Mouse (Mus musculus) heart, embryonic 15.5 days (tissue): Measurements from ENCODE around the gene Snx6. TPM values are rescaled to one million over a fixed set of nuclear protein-coding genes. Genes with fewer than 3 reads are reported as not detected.

Experiments used
- ATAC-seq: fragments of 200-750 bp; cut with Nextera tagmentation; replicated peaks from 2 replicates; pipeline ENCODE4 v1.8.0; 2017; ENCODE audit warnings: low read depth, moderate TSS enrichment; ENCODE audit not compliant: insufficient number of reproducible peaks, insufficient read depth, low FRiP score
- H3K27ac ChIP-seq: fragments of 300-500 bp; sonication (generic); 2 replicates; pipeline ENCODE4 v1.5.1; 2015; ENCODE audit warnings: mild to moderate bottlenecking, inconsistent platforms
- H3K27me3 ChIP-seq: fragments of 300-500 bp; sonication (generic); 2 replicates; pipeline ENCODE4 v1.6.1; 2015; ENCODE audit warnings: inconsistent platforms
- H3K36me3 ChIP-seq: fragments of 300-500 bp; sonication (generic); 2 replicates; pipeline ENCODE4 v1.6.1; 2015; ENCODE audit warnings: mild to moderate bottlenecking, inconsistent platforms
- H3K4me1 ChIP-seq: fragments of 300-500 bp; sonication (generic); replicated peaks from 2 replicates; pipeline ENCODE4 v1.6.1; 2015; ENCODE audit warnings: inconsistent platforms
- H3K4me2 ChIP-seq: fragments of 300-500 bp; sonication (generic); 2 replicates; pipeline ENCODE4 v1.6.1; 2015; ENCODE audit warnings: inconsistent platforms, mild to moderate bottlenecking, moderate library complexity
- H3K4me3 ChIP-seq: fragments of 300-500 bp; sonication (generic); 2 replicates; pipeline ENCODE4 v1.5.1; 2015; ENCODE audit warnings: mild to moderate bottlenecking, inconsistent platforms
- H3K9ac ChIP-seq: fragments of 300-500 bp; sonication (generic); 2 replicates; pipeline ENCODE4 v1.6.1; 2015; ENCODE audit warnings: mild to moderate bottlenecking, inconsistent platforms
- H3K9me3 ChIP-seq: fragments of 300-500 bp; sonication (generic); replicated peaks from 2 replicates; pipeline ENCODE4 v1.6.1; 2016; ENCODE audit warnings: inconsistent platforms
- WGBS: fragments of 180-500 bp; shearing (Covaris S2); methylation state at CpG from one replicate; pipeline ENCODE4 v1.1.7; 2015; ENCODE audit warnings: mixed read lengths; 5-methylcytosine and 5-hydroxymethylcytosine counted together
- polyA plus RNA-seq: library from polyadenylated mRNA; unstranded; fragments of >200 nt; fragmentation: Nextera tagmentation; extraction: Ambion mirVana; gene quantifications from 2 replicates; pipeline ENCODE4 v1.2.1, GENCODE M21; 2015

Snx6 gene
- polyA plus RNA-seq, 1 experiment from 2014 or later, result 116 TPM

DNA sequence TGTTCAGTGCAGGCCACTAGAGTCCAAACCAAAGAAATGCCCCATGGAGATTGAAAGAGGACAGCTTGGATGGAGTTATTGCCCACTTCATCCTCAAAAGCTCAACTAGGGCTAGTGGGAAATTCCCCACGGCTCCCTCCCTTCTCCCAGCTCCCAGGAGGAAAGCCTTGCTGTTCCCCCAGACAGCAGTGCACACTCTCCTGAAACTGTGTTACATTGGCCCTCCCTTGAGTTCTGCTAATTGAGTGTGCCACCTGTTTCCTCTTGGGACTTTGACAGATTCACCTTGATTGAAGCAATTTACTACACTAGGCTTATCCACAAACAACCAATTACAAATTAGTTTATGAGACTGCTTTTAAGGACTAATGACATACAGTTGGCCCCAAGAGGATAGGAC, 32.5 kb upstream of the Snx6 start:
- Histone ChIP-seq H3K9me3 (no peaks in the 10 kb centered on the region), H3K9ac (no peak overlapping the region), H3K36me3 (no peaks in the 10 kb centered on the region), H3K4me2 (no peak overlapping the region), H3K4me1 (0 out of 2 replicates have a peak, but pooled peaks cover 10% of the 10 kb centered on the region), H3K4me3 (no peak overlapping the region), H3K27ac (no peak overlapping the region), H3K27me3 (no peaks in the 10 kb centered on the region)
- ATAC-seq, result no peak
- WGBS, result 64% methylated on average over 1 of the region's 1 CpGs

- Histone ChIP-seq H3K9ac (no peak overlapping the region), H3K4me3 (no peak overlapping the region), H3K36me3 (no peaks in the 10 kb centered on the region), H3K4me1 (peaks cover 10% of the 10 kb centered on the region; the same call in 1 of the 2 replicates), H3K27me3 (no peaks in the 10 kb centered on the region), H3K9me3 (no peaks in the 10 kb centered on the region), H3K4me2 (no peak overlapping the region), H3K27ac (no peak overlapping the region)
- ATAC-seq, result no peak
- 96% methylated on average over 3 of the region's 3 CpGs for WGBS
Measured at GRCm38 (mm10) chr12:54825202-54825601, 29.7 kb upstream of the Snx6 start.

DNA sequence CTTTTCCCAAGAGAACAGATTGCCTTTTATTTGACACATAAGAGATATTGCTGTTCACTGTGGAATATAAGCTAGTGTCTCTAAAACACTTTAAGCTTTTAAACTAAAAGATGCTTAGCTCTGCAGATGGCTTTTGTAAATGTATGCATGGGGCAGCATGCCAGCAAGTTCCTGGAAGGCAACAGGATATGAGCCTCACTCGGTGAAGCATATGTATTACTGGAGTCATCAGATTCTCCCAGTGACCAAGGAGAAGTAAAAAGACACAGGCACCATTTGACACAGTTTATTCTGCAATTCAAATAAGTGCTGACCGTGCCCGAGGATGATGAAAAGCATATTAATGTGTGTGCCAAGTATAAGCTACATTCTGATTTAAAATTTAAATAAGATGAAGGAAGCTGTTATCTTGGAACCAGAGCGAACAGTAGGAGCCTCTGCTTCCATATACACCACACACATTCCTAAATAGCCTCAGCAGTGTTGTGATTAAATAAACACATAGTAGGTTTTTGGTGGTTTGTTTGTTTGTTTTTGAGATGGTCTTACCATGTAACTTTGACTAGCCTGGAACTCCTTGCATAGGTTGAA, 27.4 kb upstream of the Snx6 start:
- WGBS, result 48% methylated on average over 4 of the region's 4 CpGs
- Histone ChIP-seq H3K4me2 (no peak overlapping the region), H3K27me3 (no peaks in the 10 kb centered on the region), H3K4me3 (no peak overlapping the region), H3K4me1 (peaks cover 21% of the 10 kb centered on the region; the same call in 1 of the 2 replicates), H3K36me3 (no peaks in the 10 kb centered on the region), H3K9ac (no peak overlapping the region), H3K27ac (no peak overlapping the region), H3K9me3 (no peaks in the 10 kb centered on the region)
- no peak for ATAC-seq

DNA sequence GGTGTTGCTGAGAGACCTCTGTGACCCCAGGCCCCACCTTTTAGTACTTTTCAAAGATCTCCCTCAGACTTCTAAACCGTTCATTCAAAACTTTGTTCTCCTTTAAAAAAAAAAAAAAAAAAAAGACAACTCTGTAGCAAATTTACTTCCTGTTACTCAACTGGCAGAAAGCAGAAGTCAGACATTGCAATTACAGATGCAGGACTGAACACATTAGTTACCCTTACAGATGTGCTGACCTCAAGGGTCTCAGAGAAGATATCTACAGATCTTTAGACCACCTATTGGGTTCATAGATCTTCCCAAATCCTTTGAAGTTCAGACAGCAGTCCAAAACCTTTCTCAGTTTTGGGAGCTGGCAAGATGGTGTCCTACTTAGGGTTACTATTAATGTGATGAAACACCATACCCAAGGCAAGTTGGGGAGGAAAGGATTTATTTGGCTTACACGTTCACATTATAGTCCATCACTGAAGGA, 25.2 kb upstream of the Snx6 start:
- H3K4me3 ChIP-seq, result no peak overlapping the region
- no peak overlapping the region for H3K9ac ChIP-seq
- no peak overlapping the region for H3K4me2 ChIP-seq
- H3K36me3 ChIP-seq, result no peaks in the 10 kb centered on the region
- H3K27me3 ChIP-seq, result no peaks in the 10 kb centered on the region
- no peak overlapping the region for H3K27ac ChIP-seq
- no peaks in the 10 kb centered on the region for H3K9me3 ChIP-seq
- WGBS, result 60% methylated on average over 2 of the region's 2 CpGs
- H3K4me1 ChIP-seq, result peaks cover 21% of the 10 kb centered on the region; the same call in 1 of the 2 replicates
- ATAC-seq, result no peak

GRCm38 (mm10) chr12:54819181-54819935, 23.9 kb upstream of the Snx6 start:
- 35% methylated on average over 6 of the region's 6 CpGs for WGBS
- no peak overlapping the region for H3K4me3 ChIP-seq
- H3K9me3 ChIP-seq, result no peaks in the 10 kb centered on the region
- H3K27me3 ChIP-seq, result no peaks in the 10 kb centered on the region
- H3K9ac ChIP-seq, result no peak overlapping the region
- H3K36me3 ChIP-seq, result no peaks in the 10 kb centered on the region
- peaks cover 21% of the 10 kb centered on the region; the same call in 1 of the 2 replicates for H3K4me1 ChIP-seq
- no peak overlapping the region for H3K4me2 ChIP-seq
- ATAC-seq, result no peak
- peak overlapping the region; percentile 38; the same call in 1 of the 2 replicates for H3K27ac ChIP-seq

DNA sequence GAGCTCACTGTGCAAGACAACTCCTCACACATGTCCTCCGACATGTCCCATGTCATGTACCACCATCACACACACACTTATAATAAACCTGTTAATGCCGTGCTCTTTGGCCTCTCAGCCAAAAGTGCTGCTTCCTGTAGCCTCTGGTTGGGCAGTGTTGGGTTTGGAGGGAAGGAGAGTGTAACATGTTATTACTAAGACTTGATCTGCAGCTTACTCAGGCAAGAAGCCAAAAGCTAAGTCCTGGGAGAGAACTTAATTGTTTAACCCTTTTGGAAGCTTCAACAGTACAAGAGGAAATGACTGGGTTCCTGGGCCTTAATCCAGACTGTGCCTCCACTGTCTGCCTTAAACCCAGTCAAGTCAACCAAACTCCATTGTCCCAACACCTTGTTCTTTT, 14.6 kb upstream of the Snx6 start:
- no peak overlapping the region for H3K4me3 ChIP-seq
- no peak overlapping the region for H3K4me2 ChIP-seq
- no peaks in the 10 kb centered on the region; the same call in none of the 2 replicates for H3K4me1 ChIP-seq
- H3K27ac ChIP-seq, result no peak overlapping the region
- H3K9me3 ChIP-seq, result no peaks in the 10 kb centered on the region
- WGBS, result 61% methylated on average over 2 of the region's 2 CpGs
- no peak for ATAC-seq
- H3K27me3 ChIP-seq, result no peaks in the 10 kb centered on the region
- H3K36me3 ChIP-seq, result no peaks in the 10 kb centered on the region
- H3K9ac ChIP-seq, result no peak overlapping the region

GRCm38 (mm10) chr12:54807481-54807880, 12.0 kb upstream of the Snx6 start:
- Histone ChIP-seq H3K27ac (no peak overlapping the region), H3K4me1 (no peaks in the 10 kb centered on the region; the same call in none of the 2 replicates), H3K4me2 (no peak overlapping the region), H3K4me3 (no peak overlapping the region), H3K9ac (no peak overlapping the region), H3K27me3 (no peaks in the 10 kb centered on the region), H3K36me3 (no peaks in the 10 kb centered on the region), H3K9me3 (no peaks in the 10 kb centered on the region)
- no peak for ATAC-seq
- 42% methylated on average over 6 of the region's 6 CpGs for WGBS

DNA sequence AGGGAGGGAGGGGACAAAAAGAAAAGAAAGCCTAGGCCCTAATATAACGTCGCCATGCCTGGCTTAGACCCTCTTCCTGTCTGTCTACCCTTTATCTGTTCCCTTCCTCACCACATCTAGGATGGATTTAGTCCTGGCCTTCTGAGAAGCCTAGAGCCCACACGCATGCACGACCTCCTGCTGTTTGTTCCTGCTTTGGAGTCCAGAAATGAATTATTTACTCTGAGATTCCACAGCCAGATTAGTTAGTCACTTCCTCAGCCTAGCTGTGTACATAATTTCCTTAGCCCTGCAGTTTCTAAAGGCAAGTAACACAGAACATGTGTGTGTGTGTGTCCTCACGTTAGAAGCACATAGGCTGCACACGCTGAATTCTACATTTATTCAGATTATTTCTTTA, 10.6 kb upstream of the Snx6 start:
- H3K27ac ChIP-seq, result no peak overlapping the region
- no peak for ATAC-seq

DNA sequence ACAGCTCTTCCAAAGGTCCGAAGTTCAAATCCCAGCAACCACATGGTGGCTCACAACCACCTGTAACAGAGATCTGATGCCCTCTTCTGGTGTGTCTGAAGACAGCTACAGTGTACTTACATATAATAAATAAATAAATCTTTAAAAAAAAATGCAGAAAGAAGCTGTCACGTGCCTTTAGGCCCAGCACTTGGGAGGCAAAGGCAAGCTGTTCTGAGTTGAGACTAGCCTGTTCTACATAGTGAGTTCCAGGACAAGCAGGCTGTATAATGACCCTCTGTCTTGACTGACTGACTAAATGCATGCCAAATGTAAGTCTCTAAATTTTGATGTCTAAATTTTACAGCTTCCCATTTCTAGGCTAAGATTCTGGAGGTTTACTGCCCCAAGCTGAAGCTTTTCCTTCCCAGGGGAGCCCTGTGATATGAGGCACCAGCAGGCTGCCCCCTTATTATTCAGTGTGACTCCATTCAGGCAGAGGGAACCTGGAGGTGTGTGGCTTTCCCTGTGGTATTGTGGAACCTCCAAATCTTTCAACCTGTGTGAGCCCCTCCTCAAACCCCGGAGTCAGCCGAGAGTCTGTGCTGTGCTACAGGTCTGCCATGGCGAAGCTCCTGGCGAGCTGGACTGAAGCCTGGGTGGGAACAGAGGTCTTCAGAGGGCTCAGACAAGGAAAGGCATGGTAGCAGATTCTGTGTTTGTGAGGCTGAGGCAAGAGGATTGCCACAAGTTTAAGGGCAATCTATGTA, 9.9 kb upstream of the Snx6 start:
- ATAC-seq, result no peak
- Histone ChIP-seq H3K27ac (no peak overlapping the region), H3K9ac (no peak overlapping the region), H3K36me3 (no peaks in the 10 kb centered on the region), H3K27me3 (no peaks in the 10 kb centered on the region), H3K4me1 (no peaks in the 10 kb centered on the region; the same call in none of the 2 replicates), H3K4me3 (no peak overlapping the region), H3K4me2 (no peak overlapping the region), H3K9me3 (no peaks in the 10 kb centered on the region)
- WGBS, result 78% methylated on average over 6 of the region's 6 CpGs

More for the DNA sequence above, 10.6 kb upstream of the Snx6 start:
- 56% methylated on average over 6 of the region's 6 CpGs for WGBS
- Histone ChIP-seq H3K9me3 (no peaks in the 10 kb centered on the region), H3K27me3 (no peaks in the 10 kb centered on the region), H3K9ac (no peak overlapping the region), H3K4me1 (no peaks in the 10 kb centered on the region; the same call in none of the 2 replicates), H3K36me3 (no peaks in the 10 kb centered on the region), H3K4me3 (no peak overlapping the region), H3K4me2 (no peak overlapping the region)

DNA sequence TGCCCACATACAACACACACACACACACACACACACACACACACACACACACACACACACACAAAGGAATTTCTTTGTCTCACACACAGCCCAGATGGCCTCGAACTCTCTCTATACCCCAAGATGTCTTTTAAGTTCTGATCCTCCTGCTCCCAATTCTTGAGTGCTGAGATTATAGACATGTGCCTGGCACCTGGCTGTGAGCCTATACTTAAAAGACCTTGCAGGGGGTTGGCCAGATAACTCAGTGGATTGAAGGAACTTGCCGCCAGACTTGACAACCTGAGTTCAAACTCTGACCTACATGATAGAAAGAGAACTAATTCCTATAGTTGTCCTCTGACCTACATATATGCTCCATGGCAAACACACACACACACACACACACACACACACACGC, 8.0 kb upstream of the Snx6 start:
- no peak overlapping the region for H3K27ac ChIP-seq
- no peak overlapping the region for H3K4me3 ChIP-seq
- WGBS, result 77% methylated on average over 3 of the region's 3 CpGs
- no peak overlapping the region for H3K9ac ChIP-seq
- H3K4me1 ChIP-seq, result no peaks in the 10 kb centered on the region; the same call in 1 of the 2 replicates
- H3K9me3 ChIP-seq, result no peaks in the 10 kb centered on the region
- no peak overlapping the region for H3K4me2 ChIP-seq
- H3K36me3 ChIP-seq, result no peaks in the 10 kb centered on the region
- ATAC-seq, result no peak
- H3K27me3 ChIP-seq, result no peaks in the 10 kb centered on the region

DNA sequence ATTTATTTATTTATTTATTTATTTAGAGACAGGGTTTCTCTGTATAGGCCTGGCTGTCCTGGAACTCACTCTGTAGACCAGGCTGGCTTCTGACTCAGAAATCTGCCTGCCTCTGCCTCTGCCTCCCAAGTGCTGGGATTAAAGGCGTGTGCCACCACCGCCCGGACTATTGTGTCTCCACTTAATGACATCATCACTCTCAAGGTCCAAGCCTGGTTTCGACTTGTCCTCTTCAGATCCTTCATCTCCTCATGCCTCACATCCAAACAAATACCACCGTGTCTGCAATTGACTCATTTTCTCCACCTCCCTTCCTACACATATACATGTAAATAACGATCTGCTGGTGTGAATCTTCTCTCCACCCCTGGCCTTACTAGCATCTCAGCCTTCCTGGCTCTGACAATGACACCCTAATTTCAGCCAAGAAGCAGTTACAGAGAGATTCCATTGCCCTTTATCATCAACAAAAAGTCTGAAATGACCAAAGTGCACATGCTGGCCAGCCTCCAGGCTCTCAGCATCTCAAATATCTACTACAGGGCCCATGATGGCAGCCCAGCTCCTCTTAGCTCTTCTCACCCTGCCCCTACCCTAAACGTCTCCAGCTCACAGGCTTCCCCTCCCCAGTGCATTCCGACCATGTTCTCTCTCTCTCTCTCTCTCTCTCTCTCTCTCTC, 1.2 kb upstream of the Snx6 start:
- H3K4me3 ChIP-seq, result no peak overlapping the region
- H3K9me3 ChIP-seq, result no peaks in the 10 kb centered on the region
- 78% methylated on average over 8 of the region's 8 CpGs for WGBS
- H3K4me1 ChIP-seq, result peaks cover 13% of the 10 kb centered on the region
- H3K4me2 ChIP-seq, result no peak overlapping the region
- no peaks in the 10 kb centered on the region for H3K36me3 ChIP-seq
- H3K9ac ChIP-seq, result no peak overlapping the region
- no peaks in the 10 kb centered on the region for H3K27me3 ChIP-seq
- no peak for ATAC-seq
- no peak overlapping the region for H3K27ac ChIP-seq
